Mouse (Mus musculus) testis, postnatal 10 days (tissue): ENCODE results near the gene Tusc2.

ENCODE experiments used
- DNase-seq: peaks from one replicate; pipeline ENCODE4 v3.0.0; 2021; ENCODE audit warnings: low spot score

Gene Tusc2

DNA sequence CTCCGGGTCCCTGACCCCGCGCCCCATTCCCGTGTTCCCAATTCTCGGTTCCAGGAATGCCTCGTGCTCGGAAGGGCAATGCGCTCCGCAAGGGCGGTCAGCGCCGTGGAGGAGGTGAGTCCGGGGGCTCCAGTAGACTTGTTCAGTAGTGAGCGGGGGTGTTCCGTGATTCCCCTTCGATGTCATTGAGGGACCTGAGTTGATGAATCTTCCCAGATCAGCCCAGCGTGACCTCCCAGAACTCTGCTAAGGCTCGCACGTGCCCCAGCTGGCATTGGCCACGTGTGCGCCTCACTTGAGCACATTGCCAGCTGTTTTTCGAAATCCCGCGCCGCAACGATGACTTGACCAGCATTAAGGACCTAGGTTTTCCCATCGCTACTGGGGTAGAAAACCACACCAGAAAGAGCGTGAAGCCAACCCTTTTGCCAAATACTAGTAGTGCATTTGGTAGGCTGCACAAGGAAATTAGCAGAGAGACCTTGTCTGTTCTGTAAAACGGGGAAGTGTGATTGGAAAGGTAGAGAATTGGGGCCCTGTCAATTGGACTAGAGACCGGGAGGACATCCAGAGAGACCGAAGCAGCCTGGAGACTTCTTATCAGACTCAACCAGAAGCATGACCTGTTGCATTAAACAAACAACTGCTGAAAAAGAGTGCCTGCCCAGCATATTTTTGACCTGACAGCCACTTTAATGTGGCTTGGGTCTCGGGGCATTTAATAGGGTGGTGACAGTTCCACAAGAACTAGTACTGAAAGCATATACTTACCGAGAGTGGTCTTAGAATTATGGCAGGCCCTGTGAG is 25.0 kb downstream of the Tusc2 start:
- peak; percentile 64 for DNase-seq

DNA sequence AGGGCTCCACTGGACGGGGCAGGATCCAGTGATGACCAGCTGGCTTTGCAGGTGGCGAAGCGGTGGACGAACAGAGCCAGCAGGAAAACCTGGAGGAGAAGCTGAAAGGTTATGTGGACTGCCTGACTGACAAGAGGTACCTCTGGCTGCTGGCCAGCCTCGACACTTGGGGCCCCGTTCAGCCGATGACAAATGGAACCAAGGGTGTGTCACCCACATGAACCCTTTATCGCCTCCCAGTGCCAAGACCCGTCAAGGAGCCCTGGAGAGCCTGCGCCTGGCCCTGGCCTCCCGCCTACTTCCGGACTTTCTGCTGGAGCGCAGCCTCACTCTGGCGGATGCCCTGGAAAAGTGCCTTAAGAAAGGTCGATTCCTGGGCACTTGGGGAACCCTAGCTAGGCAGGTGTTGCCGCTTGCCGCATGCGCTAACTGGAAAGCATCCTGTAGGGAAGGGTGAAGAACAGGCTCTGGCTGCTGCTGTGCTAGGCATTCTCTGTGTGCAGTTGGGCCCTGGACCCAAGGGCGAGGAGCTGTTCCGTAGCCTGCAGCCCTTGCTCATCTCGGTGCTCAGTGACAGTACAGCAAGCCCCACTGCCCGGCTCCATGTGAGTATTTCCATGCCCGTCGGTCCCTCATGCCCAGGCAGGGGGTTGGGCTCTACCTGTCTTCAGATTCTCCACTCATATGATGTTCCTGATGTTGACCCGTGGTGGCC is 27.2 kb downstream of the Tusc2 start:
- DNase-seq = no peak

DNA sequence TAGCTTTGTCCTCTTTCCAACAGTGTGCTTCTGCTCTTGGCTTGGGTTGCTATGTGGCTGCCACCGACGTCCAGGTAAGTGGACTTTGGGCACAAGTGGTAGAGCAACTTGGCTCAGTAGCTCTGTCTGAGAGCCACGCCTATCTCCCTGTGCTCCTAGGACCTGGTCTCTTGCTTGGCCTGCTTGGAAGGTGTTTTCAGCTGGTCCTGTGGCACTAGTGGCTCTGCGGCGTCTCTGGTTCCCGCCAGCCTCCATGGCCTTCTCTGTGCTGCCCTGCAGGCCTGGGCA is 27.7 kb downstream of the Tusc2 start:
- no peak for DNase-seq

DNA sequence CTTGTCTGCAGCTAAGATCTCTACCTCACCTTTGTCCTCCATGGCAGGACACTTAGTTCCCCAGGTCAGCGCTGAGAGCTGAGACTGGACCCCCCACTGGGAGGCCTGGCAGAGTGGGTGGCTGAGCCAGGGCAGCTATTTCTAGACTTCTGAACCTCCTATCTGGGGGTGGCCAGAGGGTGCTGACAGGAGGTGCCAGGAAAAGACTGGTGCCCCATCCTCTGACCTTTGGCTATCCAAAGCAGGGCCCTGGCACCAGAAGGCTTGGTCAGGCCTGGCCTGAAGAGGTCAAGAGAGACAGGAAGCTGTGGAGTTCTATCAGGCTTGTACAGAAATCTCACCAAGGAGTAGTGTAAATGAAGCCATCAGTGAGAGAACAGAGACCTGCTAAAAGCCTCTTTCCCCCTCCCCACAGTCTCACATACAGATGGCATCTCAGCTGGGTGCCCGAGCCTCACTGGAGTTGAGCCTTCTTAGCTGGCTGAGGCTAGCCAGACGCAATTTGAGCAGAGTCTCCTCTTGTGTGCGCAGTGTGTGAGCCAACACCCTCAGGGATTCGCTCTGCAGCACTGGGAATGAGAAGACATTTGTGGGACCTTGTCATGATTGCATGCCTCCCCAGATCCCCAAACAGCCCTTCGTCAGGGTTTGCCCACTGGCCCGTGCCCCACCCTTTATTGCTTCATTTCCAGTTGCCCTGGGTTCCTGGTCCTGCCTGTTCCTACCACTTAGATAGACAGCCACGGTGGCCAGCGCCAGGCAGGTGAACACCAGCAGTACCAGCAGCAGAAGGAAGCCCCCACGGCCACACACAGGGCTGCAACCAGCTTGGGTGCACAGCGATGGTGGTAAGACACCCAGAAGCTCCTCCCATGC is 30.3 kb downstream of the Tusc2 start:
- DNase-seq = no peak

DNA sequence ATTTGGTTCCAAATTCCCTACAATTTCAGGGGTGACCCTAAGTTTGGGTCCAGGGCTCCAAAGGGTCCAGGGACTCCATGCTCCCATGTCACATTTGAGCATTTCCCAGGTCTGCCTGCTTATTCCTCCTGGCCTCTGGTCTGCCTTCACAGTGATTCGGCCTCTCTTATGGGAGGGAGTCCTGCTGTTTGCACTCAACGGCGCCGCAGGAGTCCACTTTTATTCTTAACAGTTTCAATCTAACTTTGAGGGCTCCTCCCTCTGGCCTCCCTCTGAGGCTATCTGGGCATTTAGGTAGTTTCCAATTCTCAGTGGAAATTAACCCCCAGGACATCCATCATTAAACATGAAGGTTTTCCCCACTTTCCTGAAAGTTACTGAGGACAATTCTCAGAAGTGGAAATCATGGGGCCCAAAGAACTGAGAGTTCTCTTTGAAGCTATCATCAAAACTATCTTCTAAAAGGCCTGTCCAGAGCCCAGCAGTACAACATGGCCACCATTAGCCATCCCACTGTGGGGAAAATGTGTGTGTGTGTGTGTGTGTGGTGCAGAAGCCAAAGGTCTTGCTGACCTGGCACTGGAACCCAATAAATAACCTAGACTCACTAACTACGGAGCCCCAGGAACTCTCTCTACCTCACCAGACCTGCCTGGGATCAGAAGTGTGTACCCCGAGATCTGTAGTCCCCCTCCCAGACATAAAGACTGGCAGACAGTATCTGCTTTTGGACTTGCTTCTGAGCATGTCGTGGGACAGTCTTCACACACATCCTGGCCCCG is 31.4 kb downstream of the Tusc2 start:
- DNase-seq = no peak

DNA sequence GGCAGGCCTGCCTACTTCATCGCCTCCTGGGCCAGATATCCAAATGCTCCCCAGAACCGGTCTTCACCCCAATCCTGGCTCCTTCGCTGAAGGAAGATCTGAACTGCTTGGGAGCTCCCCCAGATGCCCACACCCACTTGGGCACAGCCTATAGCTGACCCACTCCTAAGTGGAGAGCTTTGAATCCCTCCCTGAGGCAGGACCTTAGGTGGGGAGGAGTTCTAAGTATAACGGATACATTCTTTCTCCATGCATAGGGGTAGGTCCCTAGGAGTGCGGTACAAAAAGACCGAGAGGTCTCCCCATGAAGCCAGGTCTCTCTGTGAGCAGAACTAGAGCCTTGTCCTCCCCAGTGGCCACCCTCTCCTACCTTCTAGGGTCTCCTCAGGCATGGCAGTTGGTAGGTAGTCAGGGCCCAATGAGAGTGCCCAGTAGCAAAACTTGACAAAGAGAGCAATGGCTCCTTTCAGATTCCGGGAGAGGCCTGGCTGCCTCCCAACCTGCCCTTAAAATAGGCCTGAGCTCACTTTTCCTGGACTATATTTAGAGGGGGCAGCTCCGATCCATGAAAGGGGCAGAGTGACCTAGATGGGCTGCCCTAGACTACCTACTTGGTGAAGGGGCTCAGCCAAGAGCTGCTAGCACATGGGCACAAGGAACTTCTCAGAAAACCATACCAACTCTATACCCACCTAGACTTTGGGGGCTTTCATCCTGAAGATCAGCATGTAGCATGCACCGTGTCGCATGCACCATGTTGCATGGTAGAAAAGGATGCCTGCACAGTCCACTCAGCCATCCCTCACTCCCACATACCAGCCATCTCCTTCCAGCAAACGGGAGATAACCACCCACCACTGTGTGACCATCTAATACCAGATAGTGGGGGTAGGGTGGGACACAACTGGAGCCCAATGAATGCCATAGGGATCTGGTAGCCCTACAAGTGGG is 33.8 kb downstream of the Tusc2 start:
- DNase-seq = no peak

DNA sequence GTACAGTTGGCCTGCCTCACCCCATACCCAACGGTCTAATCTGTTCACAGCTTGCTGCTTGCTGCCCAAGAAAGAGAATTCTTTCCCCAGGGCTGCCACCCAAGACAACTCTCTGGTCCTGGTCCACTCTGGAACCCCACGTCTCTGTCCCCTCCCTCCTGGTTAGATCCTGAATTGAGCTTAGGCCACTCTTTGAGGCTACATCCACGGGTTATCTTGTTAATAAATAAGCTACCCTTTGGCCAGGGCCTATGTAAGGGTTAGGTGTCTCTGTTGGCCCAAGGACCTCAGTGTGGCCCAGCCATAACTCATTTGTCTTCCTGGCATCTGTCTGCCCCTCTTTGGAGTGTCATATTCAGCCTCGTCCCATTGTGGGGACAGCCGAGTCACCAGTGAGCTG is 35.3 kb downstream of the Tusc2 start:
- no peak for DNase-seq

DNA sequence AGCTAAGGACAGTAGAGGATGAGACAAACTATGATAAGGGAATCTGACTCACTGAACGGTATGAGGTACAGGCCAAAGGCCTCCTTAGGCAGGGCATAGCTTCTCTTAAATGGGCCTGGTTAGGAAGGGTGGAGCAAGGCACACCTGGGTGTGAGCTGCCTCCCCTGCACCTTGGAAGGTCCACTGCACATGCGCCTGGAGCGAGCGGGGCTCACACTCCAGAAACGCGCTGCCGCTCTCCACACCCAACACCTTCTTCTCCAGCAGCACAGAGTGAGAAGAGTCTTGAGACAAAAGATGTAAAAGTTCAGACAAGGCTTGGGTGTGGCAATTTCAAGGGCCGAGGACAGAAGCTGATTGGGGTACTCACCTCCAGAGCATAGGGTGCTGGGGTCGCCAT is 36.4 kb downstream of the Tusc2 start:
- DNase-seq = no peak

DNA sequence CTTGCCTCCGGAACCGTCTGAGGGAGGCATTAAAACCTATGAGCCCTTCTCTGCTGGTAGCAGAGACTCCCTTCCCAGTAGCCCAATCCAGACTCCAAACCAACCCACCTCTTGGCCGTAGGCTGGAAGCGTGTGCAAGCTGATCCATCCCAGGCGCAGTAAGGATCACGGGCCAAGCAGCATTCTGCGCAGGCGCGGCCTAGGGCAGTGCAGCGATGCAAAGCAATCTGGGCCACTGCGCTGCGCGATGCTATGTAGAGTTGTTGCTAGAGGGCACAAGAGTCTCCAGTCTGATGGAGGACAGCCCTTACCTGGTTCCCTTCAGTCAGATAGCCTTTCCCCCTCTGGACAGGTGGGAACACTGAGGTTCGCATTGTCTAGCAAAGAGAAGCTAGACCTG is 36.8 kb downstream of the Tusc2 start:
- DNase-seq = no peak

DNA sequence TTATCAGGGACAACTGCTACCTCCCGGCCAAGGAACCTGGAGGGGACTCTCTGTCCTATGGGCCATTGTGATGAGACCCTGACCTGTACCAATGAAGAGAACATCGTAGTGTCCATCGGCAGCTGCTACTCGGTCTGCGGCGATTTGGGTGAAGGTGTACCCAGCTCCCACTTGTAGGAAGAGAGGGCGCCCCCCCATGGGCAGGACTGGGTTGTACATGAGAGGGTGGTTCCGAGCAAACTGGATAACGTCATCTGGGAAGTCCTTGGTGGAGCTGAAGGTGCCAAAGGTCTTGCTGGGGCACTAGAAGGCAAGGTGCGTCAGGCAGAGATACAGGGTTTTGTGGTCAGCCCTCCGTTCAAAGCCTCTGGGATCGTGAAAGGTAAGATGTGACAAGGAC is 37.7 kb downstream of the Tusc2 start:
- peak; percentile 66 for DNase-seq

DNA sequence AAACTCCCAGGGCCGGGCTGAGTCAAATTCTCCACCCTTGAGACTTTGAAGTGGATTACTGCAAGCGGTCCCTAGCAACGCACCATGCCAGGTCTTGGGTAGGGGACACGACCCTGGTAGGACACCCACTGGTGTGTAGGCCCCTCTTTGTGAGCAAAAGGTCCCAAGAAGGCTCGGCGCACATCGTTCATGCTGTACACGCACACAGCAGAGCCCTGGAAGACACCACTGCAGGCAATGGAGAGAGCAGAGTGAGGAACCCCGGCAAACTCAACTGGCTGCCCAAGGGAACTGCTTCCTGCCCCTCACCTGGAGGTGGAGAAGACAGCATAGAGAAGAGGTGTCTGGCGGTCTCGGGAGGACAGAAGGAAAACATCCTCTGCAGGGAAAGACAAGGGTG is 38.2 kb downstream of the Tusc2 start:
- DNase-seq = no peak

DNA sequence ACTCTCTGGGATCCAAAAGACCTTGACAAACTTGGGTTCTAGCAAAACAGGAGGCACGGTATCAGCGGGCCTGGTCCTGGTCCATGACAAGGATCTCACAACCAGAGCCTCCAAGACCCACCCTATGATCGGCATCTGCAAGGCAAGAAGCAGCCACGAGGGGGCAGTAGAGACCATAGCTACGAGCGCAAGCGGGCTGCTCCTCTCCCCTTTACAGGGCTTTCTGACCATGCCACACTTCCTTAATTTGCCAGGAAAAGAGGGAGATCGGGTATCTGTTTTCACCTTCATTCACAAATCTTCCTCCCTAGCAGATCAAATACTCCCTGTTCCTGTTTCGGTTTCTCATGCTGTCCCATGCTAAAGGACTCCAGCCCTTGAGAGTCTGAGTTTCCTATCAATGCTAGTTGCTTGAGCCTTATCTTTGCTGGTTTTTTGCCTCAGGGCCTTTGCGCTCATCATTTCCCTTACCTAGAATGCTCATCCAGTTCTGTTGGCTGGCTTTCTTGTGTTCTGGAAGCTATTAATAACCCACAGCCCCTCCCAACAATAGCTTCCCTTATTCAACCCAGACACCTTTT is 39.1 kb downstream of the Tusc2 start:
- DNase-seq = peak; percentile 97

DNA sequence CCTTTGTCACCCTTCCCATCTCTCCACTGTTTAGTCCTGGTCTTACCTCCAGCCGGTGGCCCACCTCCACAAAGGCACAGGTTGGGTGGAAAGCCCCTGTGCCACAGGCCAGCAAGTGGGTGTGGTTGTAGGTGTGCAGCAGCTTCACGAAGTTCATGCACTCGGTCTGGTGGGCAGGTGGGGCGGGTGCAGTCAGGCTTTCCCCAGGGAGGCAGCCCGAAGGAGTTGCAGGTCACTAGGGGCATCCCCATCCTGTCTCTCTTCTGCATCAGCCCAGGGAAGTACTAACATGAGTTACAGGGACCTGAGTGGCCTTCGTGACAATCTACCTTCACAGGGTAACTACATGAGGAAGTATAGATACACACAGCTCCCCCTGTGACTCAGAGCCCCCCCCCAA is 40.2 kb downstream of the Tusc2 start:
- no peak for DNase-seq

DNA sequence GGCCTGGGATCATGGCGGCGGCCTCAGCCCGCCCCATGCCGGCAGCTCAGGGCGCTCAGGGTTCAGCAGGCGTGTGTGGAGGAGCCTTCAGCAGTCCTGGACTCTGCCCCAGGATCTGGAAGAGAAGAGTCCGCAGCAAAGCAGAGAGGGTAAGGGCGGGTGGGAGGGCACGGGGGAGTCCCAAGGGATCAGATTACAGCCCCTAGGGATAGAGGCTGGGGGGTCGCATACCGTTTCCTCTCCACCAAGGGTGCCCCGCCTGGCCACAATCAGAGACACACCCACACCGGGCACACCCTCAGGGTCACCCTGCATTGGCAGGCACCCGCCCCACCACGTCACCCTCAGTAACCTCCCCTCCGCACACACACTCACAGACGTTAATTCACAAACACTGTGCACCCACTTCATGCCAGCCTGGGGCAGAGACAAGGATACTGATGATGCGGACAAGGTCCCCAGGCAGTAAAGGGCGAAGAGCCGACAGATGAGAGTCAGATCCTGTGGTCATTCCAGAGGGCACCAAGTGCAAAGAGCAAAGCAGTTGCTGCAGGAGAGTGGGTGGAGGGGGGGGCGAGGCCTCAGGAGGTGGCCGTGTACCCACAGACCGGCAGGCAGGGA is 42.1 kb downstream of the Tusc2 start:
- DNase-seq = no peak

DNA sequence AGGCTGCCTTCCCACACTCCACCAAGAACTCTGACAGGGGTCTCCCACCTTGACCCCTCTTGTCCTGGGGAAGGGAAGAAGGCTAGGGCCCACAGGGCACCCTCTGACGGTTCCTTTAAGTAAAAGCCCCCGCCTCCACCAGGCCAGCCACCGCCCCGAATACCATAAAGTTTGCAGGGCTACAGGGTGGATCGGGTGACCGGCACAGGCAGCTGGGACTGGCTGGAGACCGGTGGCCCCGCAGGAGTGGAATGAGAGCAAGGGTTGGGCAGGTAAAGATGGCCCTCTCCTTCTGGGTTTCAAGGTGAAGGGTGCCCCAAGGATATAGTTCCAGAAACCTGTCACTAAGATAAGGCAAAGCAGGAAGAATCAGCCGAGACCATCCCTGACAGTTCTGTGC is 43.5 kb downstream of the Tusc2 start:
- DNase-seq = no peak

DNA sequence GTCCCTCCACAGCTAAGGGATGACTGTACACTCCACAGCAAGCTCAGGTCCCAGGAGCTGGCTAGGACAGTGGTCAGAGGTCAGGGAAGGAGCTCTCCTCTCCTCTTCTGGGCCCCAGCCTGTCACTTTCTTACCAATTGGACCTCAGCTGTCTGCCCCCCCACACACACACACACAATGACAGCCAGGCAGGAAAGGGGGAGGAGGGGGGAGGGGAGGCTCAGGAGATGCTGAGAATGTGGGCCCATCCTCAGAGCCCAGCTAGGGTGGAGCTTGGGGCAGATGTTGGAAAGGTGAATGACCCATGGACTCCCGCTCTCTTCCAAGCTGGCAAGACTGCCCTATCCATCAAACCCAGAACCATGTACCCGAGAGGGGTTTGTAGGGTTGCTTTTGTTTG is 44.0 kb downstream of the Tusc2 start:
- DNase-seq = no peak

DNA sequence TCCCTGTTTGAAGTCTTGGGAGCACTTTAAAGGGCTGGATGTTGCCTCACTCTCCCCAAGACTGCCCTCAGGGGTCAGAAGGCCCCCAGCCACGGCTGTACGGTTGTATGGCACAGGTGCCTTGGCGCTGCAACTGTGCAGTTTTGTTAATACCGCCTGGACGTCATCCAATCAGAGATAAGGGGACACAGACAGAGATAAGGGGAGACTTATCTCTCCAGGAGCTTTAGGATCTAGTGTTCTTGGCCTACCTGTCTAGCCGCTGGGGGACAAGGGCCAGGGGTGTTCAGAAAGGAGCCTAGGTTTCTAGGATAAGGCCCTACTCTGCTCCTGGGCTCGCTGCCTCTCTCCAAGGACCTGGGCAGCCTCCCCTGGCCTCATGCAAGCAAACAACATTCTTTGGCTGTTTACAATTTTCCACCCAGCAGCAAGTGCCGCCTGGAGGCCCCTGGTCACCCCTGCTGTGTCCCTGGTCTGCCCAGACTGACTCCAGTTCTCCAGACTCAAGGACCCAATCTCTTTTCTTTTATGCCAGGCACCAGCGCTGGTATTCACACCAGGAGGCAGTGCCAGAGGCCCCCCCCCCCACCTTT is 44.7 kb downstream of the Tusc2 start:
- DNase-seq = no peak

DNA sequence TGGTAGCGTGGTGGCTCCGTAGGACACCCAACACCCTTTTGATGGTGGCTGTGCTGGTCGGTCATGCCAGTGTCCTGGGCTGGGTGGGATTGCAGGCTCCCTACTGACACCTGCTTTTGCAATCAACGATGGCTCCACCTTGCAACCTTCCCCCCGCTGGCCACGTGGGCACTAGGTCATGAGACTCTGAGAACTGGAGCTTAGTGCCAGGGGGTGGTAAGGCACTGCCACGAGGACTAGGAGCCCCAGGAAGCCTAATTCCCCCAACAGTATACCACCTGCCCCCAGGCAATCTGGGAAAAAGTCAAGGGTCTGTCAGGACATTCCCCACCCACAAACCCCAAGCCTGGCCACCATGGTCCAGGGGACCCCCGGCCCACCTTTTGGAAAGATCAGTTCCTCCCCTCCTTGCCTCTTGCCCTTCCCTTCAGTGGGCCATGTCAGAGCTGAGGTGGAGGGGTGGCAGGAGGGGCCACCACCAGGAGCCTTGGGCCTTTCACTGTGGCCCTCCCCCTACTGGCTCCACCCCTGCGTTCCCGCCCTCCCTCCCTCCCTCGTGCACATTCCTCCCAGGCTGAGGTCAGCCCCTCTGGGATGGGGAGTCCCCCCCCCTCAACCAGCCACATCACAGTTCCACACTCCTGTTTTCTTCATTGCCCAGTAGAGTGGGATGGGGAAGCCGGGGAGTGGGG is 45.8 kb downstream of the Tusc2 start, which contains the start of gene Sema3b:
TSS of gene Sema3b (minus strand) at position 489 of the 692 bp plus-strand sequence.
- no peak for DNase-seq

DNA sequence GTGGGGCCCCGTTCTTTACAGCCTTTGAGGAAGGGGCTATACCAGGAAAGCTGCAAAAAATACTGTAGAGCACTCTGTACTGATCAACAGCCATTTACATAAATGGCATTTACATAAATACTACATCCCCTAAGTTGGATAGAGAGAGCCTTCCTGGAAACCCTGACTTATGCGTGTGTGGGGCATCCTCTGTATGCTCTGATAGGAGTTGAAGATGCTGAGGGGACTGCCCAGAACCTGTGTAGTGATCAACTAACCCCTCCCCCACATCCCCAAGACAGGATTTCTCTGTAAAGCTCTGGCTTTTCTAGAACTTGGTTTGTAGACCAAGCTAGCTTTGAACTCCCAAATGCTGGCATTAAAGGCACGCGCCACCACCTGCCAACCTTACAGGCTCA is 46.4 kb downstream of the Tusc2 start:
- no peak for DNase-seq
